27 mouse cellular contexts compared by ENCODE assay signal in genomic region chr2:139704951-139705350, GRCm38 (mm10). TPM values are rescaled to one million over a fixed set of nuclear protein-coding genes. Genes with fewer than 3 reads are reported as not detected.
"Had no signal": no experiment of that assay in that cellular context is flagged by ENCODE, and none has a peak within 500 bp of the region (broad histone marks: within the 10 kb centered on the region; RNA-seq: fewer than 3 reads in every experiment).

No protein-coding gene starts in this region.

- DNase-seq: gastrocnemius, postnatal 14 days; gastrocnemius, postnatal 36 days; heart, adult 11 months; heart, postnatal 14 days; heart, postnatal 36 days; kidney, adult 18-20 months; kidney, adult 8-10 months; kidney, postnatal 10 days; kidney, postnatal 25 days; kidney, postnatal 4 days; layer of hippocampus, postnatal 36 days; left cerebral cortex, postnatal 4 days; liver; liver, embryonic 13.5 days; liver, postnatal 0 days had no signal

- ATAC-seq: hindbrain, postnatal 0 days; intestine, embryonic 16.5 days; liver, postnatal 0 days had no signal

- H3K4me1 ChIP-seq: heart, embryonic 13.5 days; heart, embryonic 15.5 days; hindbrain, embryonic 13.5 days; hindbrain, embryonic 15.5 days; liver, embryonic 13.5 days; liver, embryonic 15.5 days had no signal

- H3K27ac ChIP-seq: heart, adult 2 months; heart, embryonic 13.5 days; heart, embryonic 15.5 days; hindbrain, embryonic 13.5 days; hindbrain, embryonic 15.5 days; hindbrain, postnatal 0 days; layer of hippocampus, adult 2 months; limb, embryonic 13.5 days; liver, embryonic 13.5 days; liver, embryonic 15.5 days had no signal

- H3K36me3 ChIP-seq: heart, embryonic 13.5 days; heart, embryonic 15.5 days; hindbrain, embryonic 13.5 days; hindbrain, embryonic 15.5 days; liver, embryonic 13.5 days; liver, embryonic 15.5 days had no signal

- H3K4me3 ChIP-seq: heart, adult 2 months; heart, embryonic 13.5 days; heart, embryonic 15.5 days; hindbrain, embryonic 13.5 days; hindbrain, embryonic 15.5 days; layer of hippocampus, adult 2 months; limb, embryonic 13.5 days; liver, embryonic 13.5 days; liver, embryonic 15.5 days had no signal

- H3K27me3 ChIP-seq: heart, embryonic 13.5 days; heart, embryonic 15.5 days; hindbrain, embryonic 13.5 days; hindbrain, embryonic 15.5 days; limb, embryonic 13.5 days; liver, embryonic 13.5 days; liver, embryonic 15.5 days had no signal

- H3K9ac ChIP-seq: heart, embryonic 13.5 days; heart, embryonic 15.5 days; hindbrain, embryonic 13.5 days; hindbrain, embryonic 15.5 days; limb, embryonic 13.5 days; liver, embryonic 13.5 days; liver, embryonic 15.5 days; liver, postnatal 0 days had no signal

- H3K9me3 ChIP-seq: heart, embryonic 15.5 days; hindbrain, embryonic 15.5 days; liver, embryonic 15.5 days had no signal

- H3K4me2 ChIP-seq: heart, embryonic 11.5 days; heart, embryonic 13.5 days; heart, embryonic 15.5 days; hindbrain, embryonic 13.5 days; hindbrain, embryonic 15.5 days; limb, embryonic 13.5 days; liver, embryonic 11.5 days; liver, embryonic 13.5 days; liver, embryonic 15.5 days had no signal

RNA-seq across cellular contexts. Expression of gene Ism1, which starts 27.0 kb away (rescaled TPM):
- polyA plus RNA-seq: liver, embryonic 13.5 days; liver, postnatal 0 days had no signal
